Mouse (Mus musculus) bone marrow macrophage, adult 2 months (primary cell): Measurements from ENCODE around the gene Slc6a20b.

Experiments
- CTCF ChIP-seq: IDR thresholded peaks from 2 replicates; pipeline ENCODE4 v1.5.1; 2012; ENCODE audit warnings: low read depth, mild to moderate bottlenecking, low read length, moderate library complexity
- POLR2A ChIP-seq: IDR thresholded peaks from 2 replicates; pipeline ENCODE4 v1.6.1; 2012; ENCODE audit warnings: mild to moderate bottlenecking, low read depth, low read length, borderline replicate concordance

DNA sequence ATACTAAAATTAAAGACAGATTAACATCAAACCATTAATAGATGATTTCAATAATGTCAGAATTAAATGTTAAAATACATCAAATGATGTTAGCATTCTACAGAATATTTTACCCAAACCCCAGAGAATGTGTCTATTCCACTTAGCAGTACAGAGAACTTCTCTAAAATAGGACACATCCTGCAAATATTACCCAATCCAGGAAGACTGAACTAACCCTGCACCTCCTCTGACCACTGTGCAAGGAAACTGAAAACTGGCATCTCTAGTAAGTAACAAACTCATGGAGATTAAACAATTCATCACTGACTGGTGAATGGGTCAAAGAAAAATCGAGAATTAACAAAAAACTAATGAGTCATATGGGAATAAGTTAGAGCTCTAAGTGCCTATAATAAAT, 30.8 kb downstream of the Slc6a20b start:
- no peak for TF ChIP-seq CTCF
- no peak for TF ChIP-seq POLR2A
